In the genomic region with DNA sequence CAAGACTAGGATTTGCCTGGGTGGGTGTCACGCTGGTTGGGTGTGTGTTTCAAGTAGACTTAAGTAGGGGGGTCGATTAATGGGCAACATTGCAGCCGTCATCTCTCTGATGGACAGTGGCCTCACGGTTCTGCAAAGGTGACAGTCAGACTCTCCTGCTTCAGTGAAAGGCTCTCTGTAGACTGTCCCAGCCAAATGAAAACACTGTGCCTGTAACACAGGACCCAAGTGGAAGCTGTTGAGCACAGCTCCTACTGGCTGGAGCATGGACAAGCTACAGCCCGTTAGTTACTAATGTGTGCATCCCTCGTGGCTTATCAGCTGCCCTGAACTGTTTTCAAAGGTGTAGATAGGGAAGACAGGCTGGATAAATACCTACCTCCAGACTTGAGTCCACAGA, we compare ENCODE assay signal across 10 mouse cellular contexts. TPM values are rescaled to one million over a fixed set of nuclear protein-coding genes. Genes with fewer than 3 reads are reported as not detected.
DNase-seq lines count a peak whose midpoint lies in the region; ATAC-seq and TF ChIP-seq lines count a peak whose summit lies in the region.
"Had no signal": no experiment of that assay in that cellular context is flagged by ENCODE, and none has a peak within 500 bp of the region (broad histone marks: within the 10 kb centered on the region; RNA-seq: fewer than 3 reads in every experiment).

No protein-coding gene starts in this region.

- peaks cover 26% of the 10 kb centered on the region for H3K4me1 ChIP-seq in neural tube, embryonic 11.5 days (ENCODE audit: control insufficient read depth, insufficient read depth, low read length)
- peaks cover 67% of the 10 kb centered on the region for H3K4me1 ChIP-seq in limb, embryonic 13.5 days
- H3K4me1 ChIP-seq in stomach, postnatal 0 days (replicated peaks; ENCODE audit: control insufficient read depth, insufficient read depth): peaks cover 12% of the 10 kb centered on the region

- TF ChIP-seq CTCF in stomach, postnatal 0 days (IDR thresholded peaks at IDR 0.05; ENCODE audit: low read depth): no peak

- WGBS in neural tube, embryonic 11.5 days: 54% methylated on average over 6 of the region's 6 CpGs
- WGBS in limb, embryonic 13.5 days: 59% methylated on average over 6 of the region's 6 CpGs
- WGBS in stomach, postnatal 0 days: 53% methylated on average over 6 of the region's 6 CpGs

- intact Hi-C loops in heart, postnatal 36 days (cut with DNase I): loop anchor here (5.0 kb wide), 1 partner anchor 290 kb away; no protein-coding TSS in a partner anchor

- no peaks in the 10 kb centered on the region for H3K27me3 ChIP-seq in neural tube, embryonic 11.5 days (ENCODE audit: control insufficient read depth, insufficient read depth, low read length)
- H3K27me3 ChIP-seq in limb, embryonic 13.5 days: peaks cover 7% of the 10 kb centered on the region
- no peaks in the 10 kb centered on the region for H3K27me3 ChIP-seq in stomach, postnatal 0 days (ENCODE audit: control insufficient read depth, insufficient read depth, low read length)

- H3K9me3 ChIP-seq in neural tube, embryonic 11.5 days (ENCODE audit: control insufficient read depth, low read length): no peaks in the 10 kb centered on the region
- no peaks in the 10 kb centered on the region for H3K9me3 ChIP-seq in limb, embryonic 13.5 days
- H3K9me3 ChIP-seq in stomach, postnatal 0 days (ENCODE audit: control insufficient read depth, low read length): no peaks in the 10 kb centered on the region

- peak overlapping the region; percentile 69 for H3K4me2 ChIP-seq in neural tube, embryonic 11.5 days (ENCODE audit: low read depth)
- H3K4me2 ChIP-seq in limb, embryonic 13.5 days (replicated peaks): peak overlapping the region; percentile 66
- H3K4me2 ChIP-seq in stomach, postnatal 0 days (replicated peaks; ENCODE audit: low read depth): peak overlapping the region; percentile 65

- no peak for ATAC-seq in neural tube, embryonic 11.5 days (ENCODE audit: insufficient read depth, low FRiP score, low TSS enrichment)
- ATAC-seq in limb, embryonic 13.5 days (ENCODE audit: low FRiP score, low read depth): no peak
- ATAC-seq in stomach, postnatal 0 days (ENCODE audit: low FRiP score, low TSS enrichment): no peak
- ATAC-seq in megakaryocyte progenitor cell, adult 5-6 weeks (replicated peaks; ENCODE audit: poor library complexity): no peak
- no peak for ATAC-seq in monocyte, adult 5-6 weeks (replicated peaks; ENCODE audit: insufficient number of reproducible peaks, low FRiP score, low TSS enrichment, poor library complexity, severe bottlenecking)

- TF ChIP-seq EP300 in stomach, postnatal 0 days (optimal IDR thresholded peaks at IDR 0.05): no peak

- H3K36me3 ChIP-seq in neural tube, embryonic 11.5 days (ENCODE audit: control insufficient read depth, insufficient read depth, low read length): no peaks in the 10 kb centered on the region
- peaks cover 15% of the 10 kb centered on the region for H3K36me3 ChIP-seq in limb, embryonic 13.5 days
- H3K36me3 ChIP-seq in stomach, postnatal 0 days (ENCODE audit: control insufficient read depth, insufficient read depth, low read length): no peaks in the 10 kb centered on the region

- H3K9ac ChIP-seq in neural tube, embryonic 11.5 days (ENCODE audit: low read length): peak overlapping the region; percentile 82
- H3K9ac ChIP-seq in limb, embryonic 13.5 days: peak overlapping the region; percentile 85
- no peak overlapping the region for H3K9ac ChIP-seq in stomach, postnatal 0 days (ENCODE audit: low read length)

- no peak overlapping the region for H3K27ac ChIP-seq in neural tube, embryonic 11.5 days (ENCODE audit: low read depth, low read length)
- H3K27ac ChIP-seq in limb, embryonic 13.5 days: no peak overlapping the region
- H3K27ac ChIP-seq in stomach, postnatal 0 days (replicated peaks): no peak overlapping the region

- peak overlapping the region; percentile 66 for H3K4me3 ChIP-seq in neural tube, embryonic 11.5 days (ENCODE audit: low read depth, low read length)
- peak overlapping the region; percentile 71 for H3K4me3 ChIP-seq in limb, embryonic 13.5 days
- H3K4me3 ChIP-seq in stomach, postnatal 0 days (ENCODE audit: low read depth, low read length): no peak overlapping the region

- DNase-seq in heart, adult 11 months: peak; percentile 94
- no peak for DNase-seq in heart, postnatal 36 days
- no peak for DNase-seq in neural tube, embryonic 11.5 days (ENCODE audit: low spot score)
- no peak for DNase-seq in neural tube, embryonic 10.5 days (ENCODE audit: extremely low spot score, low spot score)
- DNase-seq in stomach, postnatal 0 days (ENCODE audit: low spot score): no peak
- DNase-seq: cerebellum, adult 11 months had no signal

RNA-seq across cellular contexts. Expression of a gene that starts 3.5 kb away (rescaled TPM):
- 10 to 100 TPM; 56.4 to 92.5 TPM for total RNA-seq in heart, postnatal 36 days (2021)
- 45.9 and 47.0 TPM in 2 replicates for polyA plus RNA-seq in neural tube, embryonic 11.5 days (2014; fragmentation: Nextera tagmentation; extraction: Ambion mirVana)
- 40.5 and 41.7 TPM in 2 replicates for polyA plus RNA-seq in limb, embryonic 13.5 days (2015; fragmentation: Nextera tagmentation; extraction: Ambion mirVana)
- 14.6 and 15.6 TPM in 2 replicates for polyA plus RNA-seq in stomach, postnatal 0 days (2015; fragmentation: Nextera tagmentation; extraction: Ambion mirVana)
- total RNA-seq in megakaryocyte progenitor cell, adult 5-6 weeks (2015): not detected in 2 replicates
- not detected in 2 replicates for total RNA-seq in megakaryocyte progenitor cell, adult 5-6 weeks (2017)
- total RNA-seq in monocyte, adult 5-6 weeks (2017): 8.7 TPM in 1 of 3 replicates, not detected in the others

RNA-seq across cellular contexts. Expression of a gene that starts 54.1 kb away (rescaled TPM):
- not detected for total RNA-seq in heart, postnatal 36 days (2021)
- 0.11 TPM in 1 of 2 replicates, not detected in the other for polyA plus RNA-seq in neural tube, embryonic 11.5 days (2014; fragmentation: Nextera tagmentation; extraction: Ambion mirVana)
- 0.10 and 0.47 TPM in 2 replicates for polyA plus RNA-seq in limb, embryonic 13.5 days (2015; fragmentation: Nextera tagmentation; extraction: Ambion mirVana)
- 0.06 TPM in 1 of 2 replicates, not detected in the other for polyA plus RNA-seq in stomach, postnatal 0 days (2015; fragmentation: Nextera tagmentation; extraction: Ambion mirVana)
- total RNA-seq in megakaryocyte progenitor cell, adult 5-6 weeks (2015): not detected in 2 replicates
- total RNA-seq in megakaryocyte progenitor cell, adult 5-6 weeks (2017): not detected in 2 replicates
- not detected in 3 replicates for total RNA-seq in monocyte, adult 5-6 weeks (2017)
- total RNA-seq: gastrocnemius, adult 18-20 months had no signal
